Mouse (Mus musculus) heart, embryonic 16.5 days (tissue): ENCODE measurements at regions not wholly inside any gene's neighbourhood (a gene's known extent, or its start where the extent isn't known, plus 50 kb on each side); places are given as distances from the start of the nearest gene placed in this dataset.
A peak's percentile ranks its signal among the peaks of the same experiment; 100 is the strongest.

Experiments
- ATAC-seq: fragments of 200-750 bp; cut with Nextera tagmentation; replicated peaks from 2 replicates; pipeline ENCODE4 v1.8.0; 2017; ENCODE audit warnings: moderate number of reproducible peaks; ENCODE audit not compliant: insufficient read depth, low FRiP score; ENCODE audit errors: extremely low read depth
- H3K27ac ChIP-seq: fragments of 300-500 bp; sonication (generic); 2 replicates; pipeline ENCODE4 v1.5.1; 2014; ENCODE audit warnings: mild to moderate bottlenecking, low read length, control low read depth, moderate library complexity
- H3K27me3 ChIP-seq: fragments of 300-500 bp; sonication (generic); 2 replicates; pipeline ENCODE4 v1.6.1; 2014; ENCODE audit warnings: low read length, mixed read lengths; ENCODE audit not compliant: control insufficient read depth, insufficient read depth
- H3K36me3 ChIP-seq: fragments of 300-500 bp; sonication (generic); 2 replicates; pipeline ENCODE4 v1.6.1; 2014; ENCODE audit not compliant: control insufficient read depth, insufficient read depth
- H3K4me1 ChIP-seq: fragments of 300-500 bp; sonication (generic); 2 replicates; pipeline ENCODE4 v1.6.1; 2014; ENCODE audit warnings: low read length, mixed read lengths; ENCODE audit not compliant: control insufficient read depth, insufficient read depth
- H3K4me2 ChIP-seq: fragments of 300-500 bp; sonication (generic); 2 replicates; pipeline ENCODE4 v1.6.1; 2014; ENCODE audit warnings: low read depth, mild to moderate bottlenecking, control low read depth, low read length
- H3K4me3 ChIP-seq: fragments of 300-500 bp; sonication (generic); 2 replicates; pipeline ENCODE4 v1.5.1; 2014; ENCODE audit warnings: mild to moderate bottlenecking, control low read depth, low read length
- H3K9ac ChIP-seq: fragments of 300-500 bp; sonication (generic); 2 replicates; pipeline ENCODE4 v1.6.1; 2014; ENCODE audit warnings: low read length, control low read depth
- H3K9me3 ChIP-seq: fragments of 300-500 bp; sonication (generic); replicated peaks from 2 replicates; pipeline ENCODE4 v1.6.1; 2016; ENCODE audit warnings: low read length; ENCODE audit not compliant: control insufficient read depth
- WGBS: fragments of 180-500 bp; shearing (Covaris S2); extraction: QIAGEN DNeasy Blood & Tissue Kit; methylation state at CpG from one replicate; pipeline ENCODE4 v1.1.7; 2014; 5-methylcytosine and 5-hydroxymethylcytosine counted together

DNA sequence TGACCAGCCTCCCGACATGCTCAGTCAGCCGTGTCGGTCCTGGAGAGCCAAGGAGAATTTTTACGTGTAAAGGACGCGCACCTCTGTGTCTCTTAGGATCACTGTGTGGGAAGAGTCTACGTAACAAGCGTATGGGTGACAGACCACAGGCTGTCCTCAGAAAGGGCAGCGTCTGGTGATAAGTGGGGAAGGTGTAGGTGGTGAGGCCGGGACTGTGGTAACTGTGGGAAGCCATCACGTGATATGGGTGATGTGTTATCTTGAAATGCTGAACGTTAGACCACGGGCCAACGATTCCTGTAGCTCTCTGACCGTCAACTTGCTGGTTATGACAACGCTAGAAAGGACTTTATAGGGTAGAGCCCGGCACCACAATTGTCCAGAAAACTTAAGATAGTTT lies 235.3 kb upstream of the Adgrl2 start:
- Histone ChIP-seq H3K4me1 (peaks cover 6% of the 10 kb centered on the region), H3K36me3 (no peaks in the 10 kb centered on the region), H3K9ac (no peak overlapping the region), H3K9me3 (0 out of 2 replicates have a peak, but pooled peaks cover 3% of the 10 kb centered on the region), H3K4me3 (no peak overlapping the region), H3K27ac (no peak overlapping the region), H3K4me2 (no peak overlapping the region), H3K27me3 (no peaks in the 10 kb centered on the region)
- no peak for ATAC-seq
- WGBS = 75% methylated on average over 17 of the region's 17 CpGs

DNA sequence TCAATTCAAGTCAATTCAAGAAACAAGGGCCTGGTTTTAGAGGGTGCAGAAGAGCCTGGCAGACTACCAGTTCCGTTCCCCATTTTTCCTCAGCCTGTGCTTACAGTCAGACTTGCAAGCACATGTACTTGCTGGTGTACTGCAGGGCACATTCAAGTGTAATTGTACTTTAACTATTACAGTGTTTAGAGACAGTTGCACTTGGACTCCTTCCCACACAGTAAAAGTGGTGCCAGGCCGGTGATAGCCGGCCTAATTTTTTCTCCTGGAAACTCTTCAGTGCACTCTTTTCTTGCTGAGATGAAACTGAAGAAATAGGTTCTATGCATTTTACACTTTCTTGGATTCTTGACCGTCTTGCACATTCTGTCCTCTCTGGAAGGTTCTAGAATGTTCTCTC lies 233.9 kb upstream of the Adgrl2 start:
- ATAC-seq = no peak
- Histone ChIP-seq H3K4me3 (no peak overlapping the region), H3K9me3 (0 out of 2 replicates have a peak, but pooled peaks cover 1% of the 10 kb centered on the region), H3K4me2 (no peak overlapping the region), H3K4me1 (peaks cover 21% of the 10 kb centered on the region), H3K9ac (no peak overlapping the region), H3K27me3 (no peaks in the 10 kb centered on the region), H3K27ac (no peak overlapping the region), H3K36me3 (no peaks in the 10 kb centered on the region)
- WGBS = 54% methylated on average over 4 of the region's 4 CpGs

DNA sequence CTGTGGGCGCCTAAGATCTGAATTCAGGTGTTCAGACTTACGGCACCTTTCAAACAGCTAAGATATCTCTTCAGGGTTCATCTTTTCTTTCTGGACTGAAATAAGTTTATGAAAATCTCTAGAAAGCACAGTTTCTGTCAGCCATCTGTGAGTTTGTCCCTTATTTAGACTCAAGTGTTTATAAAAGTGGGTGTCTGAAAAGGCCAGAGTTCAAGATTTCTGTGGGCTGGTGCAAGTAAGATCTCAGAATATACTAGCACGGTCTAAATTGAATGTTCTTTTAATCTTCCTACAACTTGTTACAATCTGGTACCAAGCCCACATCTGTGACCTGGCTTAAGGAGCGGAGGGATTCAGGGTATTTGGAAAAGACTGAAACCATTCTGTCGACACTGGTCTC lies 233.4 kb upstream of the Adgrl2 start:
- Histone ChIP-seq H3K4me1 (peaks cover 24% of the 10 kb centered on the region), H3K4me3 (no peak overlapping the region), H3K9ac (no peak overlapping the region), H3K27ac (no peak overlapping the region), H3K9me3 (no peaks in the 10 kb centered on the region), H3K4me2 (no peak overlapping the region), H3K36me3 (no peaks in the 10 kb centered on the region), H3K27me3 (no peaks in the 10 kb centered on the region)
- no peak for ATAC-seq
- WGBS = 88% methylated on average over 5 of the region's 5 CpGs

DNA sequence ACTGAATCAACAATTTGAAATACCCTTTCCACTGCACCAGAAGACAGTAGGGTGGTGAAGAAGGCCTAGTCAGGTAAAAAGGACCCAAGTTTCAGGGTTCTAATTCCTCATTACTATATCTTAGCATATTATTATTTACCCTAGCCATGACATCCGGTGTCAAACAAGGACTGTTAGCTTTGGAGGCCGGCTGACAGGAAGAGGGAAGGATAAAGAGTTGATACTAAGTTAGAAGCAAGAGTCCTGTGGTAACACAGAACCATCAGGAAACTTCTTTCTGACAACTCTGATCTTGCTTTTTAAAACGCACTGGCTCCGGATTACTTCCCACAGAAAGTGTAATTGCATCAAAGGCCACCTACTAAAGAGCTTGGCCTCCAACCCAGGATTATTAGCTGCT lies 230.6 kb upstream of the Adgrl2 start:
- peaks cover 28% of the 10 kb centered on the region for H3K4me1 ChIP-seq
- WGBS = 65% methylated on average over 4 of the region's 4 CpGs
- no peaks in the 10 kb centered on the region for H3K9me3 ChIP-seq
- ATAC-seq = no peak
- no peak overlapping the region for H3K4me2 ChIP-seq
- H3K4me3 ChIP-seq = no peak overlapping the region
- no peaks in the 10 kb centered on the region for H3K27me3 ChIP-seq
- H3K27ac ChIP-seq = no peak overlapping the region; the same call in 1 of the 2 replicates
- H3K9ac ChIP-seq = no peak overlapping the region
- H3K36me3 ChIP-seq = no peaks in the 10 kb centered on the region

DNA sequence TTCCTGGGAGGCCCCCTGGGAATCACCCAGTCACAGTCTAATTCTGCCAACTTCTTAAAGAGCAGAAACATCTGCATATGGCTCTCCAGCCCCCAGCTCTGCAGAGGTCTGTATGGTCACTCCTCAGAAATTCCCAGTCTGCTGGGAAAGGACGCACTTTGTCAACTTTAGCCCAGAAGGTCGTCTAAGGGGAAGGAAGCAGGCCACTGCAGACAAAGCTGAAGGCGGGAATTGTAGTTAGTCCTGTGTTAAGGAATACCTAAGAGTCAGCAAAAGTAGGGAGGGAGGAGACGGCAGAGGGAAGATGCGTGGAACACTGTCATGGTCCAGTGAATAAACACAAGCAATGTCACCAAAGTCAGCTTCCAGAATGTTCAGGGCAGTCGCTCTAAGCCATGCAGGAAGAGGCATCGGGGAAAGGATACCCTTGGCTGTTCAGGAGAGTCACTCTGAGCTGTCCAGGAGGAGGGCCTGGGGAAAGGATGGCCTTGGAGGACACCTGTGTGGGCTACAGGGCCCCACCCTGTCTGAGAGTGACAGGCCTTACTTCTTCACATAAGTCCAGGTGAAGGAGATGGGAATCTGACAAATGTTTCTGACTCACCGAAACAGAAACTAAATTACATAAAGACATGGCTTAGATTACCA lies 230.1 kb upstream of the Adgrl2 start:
- ATAC-seq = no peak; the same call in 1 of the 2 replicates
- H3K9me3 ChIP-seq = no peaks in the 10 kb centered on the region
- H3K4me1 ChIP-seq = peaks cover 28% of the 10 kb centered on the region
- H3K36me3 ChIP-seq = no peaks in the 10 kb centered on the region
- no peak overlapping the region for H3K4me3 ChIP-seq
- no peak overlapping the region for H3K9ac ChIP-seq
- H3K4me2 ChIP-seq = no peak overlapping the region
- H3K27me3 ChIP-seq = no peaks in the 10 kb centered on the region
- 60% methylated on average over 8 of the region's 8 CpGs for WGBS
- peak overlapping the region; percentile 30 for H3K27ac ChIP-seq

DNA sequence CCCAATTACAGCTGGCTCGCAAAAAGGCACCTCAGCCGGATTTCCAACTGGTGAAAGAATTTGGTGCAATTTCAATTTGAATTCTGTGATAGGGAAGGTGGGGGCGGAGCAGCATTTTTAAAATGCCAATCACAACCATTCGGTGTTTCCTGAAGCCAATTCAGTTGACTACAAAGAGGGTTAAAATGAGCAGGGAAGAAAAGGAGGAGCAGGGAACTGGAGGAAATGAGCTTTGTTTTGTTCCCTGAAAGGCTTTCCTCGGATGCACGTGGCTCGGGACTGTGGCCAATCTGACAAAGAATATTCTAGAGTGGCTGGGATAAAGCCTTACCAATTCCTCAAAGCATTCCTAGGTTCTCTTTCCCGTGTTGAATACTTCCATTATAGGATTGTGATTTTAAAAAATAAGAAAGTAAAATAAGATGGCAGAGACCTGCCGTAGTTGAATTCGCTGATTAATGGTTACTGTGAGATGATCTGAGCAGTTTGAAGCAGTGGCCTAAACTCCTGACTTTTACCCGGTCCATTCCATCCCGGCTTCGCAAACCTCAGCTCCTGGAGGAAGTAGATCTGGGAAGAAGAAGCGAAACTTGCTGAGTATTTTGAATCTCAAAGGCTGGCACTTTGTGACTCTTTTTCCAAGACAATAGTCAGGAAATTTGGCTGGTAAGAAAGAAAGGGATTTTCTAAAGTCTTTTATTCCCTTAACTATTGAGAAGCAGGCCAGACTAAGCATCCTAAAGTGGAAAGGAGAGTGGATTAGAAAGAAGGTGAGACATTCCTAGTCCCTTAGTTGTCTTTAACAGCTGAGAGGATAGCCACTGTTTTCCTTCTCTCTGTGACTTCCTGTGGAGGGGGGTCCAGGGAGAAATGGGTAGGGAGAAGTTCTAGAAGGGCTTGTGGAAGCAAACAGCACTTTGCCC lies 229.3 kb upstream of the Adgrl2 start:
- Histone ChIP-seq H3K4me3 (no peak overlapping the region), H3K4me2 (peak overlapping the region; percentile 10; the same call in 1 of the 2 replicates), H3K4me1 (peaks cover 28% of the 10 kb centered on the region), H3K9me3 (no peaks in the 10 kb centered on the region), H3K9ac (no peak overlapping the region), H3K36me3 (no peaks in the 10 kb centered on the region), H3K27ac (peak overlapping the region; percentile 30), H3K27me3 (no peaks in the 10 kb centered on the region)
- ATAC-seq = no peak
- WGBS = 57% methylated on average over 14 of the region's 14 CpGs

DNA sequence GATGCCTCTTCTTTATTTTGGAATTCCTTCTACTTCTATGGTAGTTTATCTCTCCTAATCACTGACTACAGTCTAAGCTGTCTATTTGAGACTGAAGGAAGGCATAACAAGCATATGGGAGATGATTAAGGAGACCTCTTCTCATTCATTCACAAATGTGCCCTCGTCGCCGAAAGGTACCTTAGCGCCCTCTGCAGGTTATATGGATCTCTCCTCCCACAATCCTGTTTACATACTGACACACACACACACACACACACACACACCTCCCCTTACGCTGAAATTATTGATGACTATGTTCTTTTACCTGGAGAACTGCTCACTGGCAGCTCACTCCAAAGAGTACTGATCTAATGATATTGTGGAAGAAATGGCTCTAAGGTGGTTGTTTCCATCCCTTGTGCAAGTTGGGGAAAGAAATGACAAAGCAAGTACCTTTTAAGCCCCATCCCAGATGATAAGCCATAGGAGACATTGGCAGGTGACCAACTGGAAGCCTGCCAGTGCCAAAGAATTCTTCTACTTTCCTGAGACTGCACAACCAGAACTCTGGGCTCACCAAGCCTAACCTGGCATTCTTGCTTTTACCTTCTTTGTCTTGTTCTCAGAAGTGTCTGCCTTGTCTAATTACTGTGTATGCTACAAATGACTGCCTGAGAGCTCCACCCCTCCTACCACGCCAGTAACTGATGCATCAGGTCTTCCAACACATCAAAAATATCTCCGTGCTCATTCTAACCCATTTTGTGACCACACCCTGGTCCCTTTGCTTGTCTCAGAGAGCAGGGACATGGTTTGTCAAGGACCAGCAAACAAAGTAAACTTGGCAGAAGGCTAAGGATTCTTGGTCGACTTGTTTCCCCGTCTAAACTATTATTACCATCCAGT lies 227.8 kb upstream of the Adgrl2 start:
- Histone ChIP-seq H3K9ac (no peak overlapping the region), H3K27me3 (no peaks in the 10 kb centered on the region), H3K36me3 (no peaks in the 10 kb centered on the region), H3K4me2 (no peak overlapping the region), H3K27ac (no peak overlapping the region), H3K4me3 (no peak overlapping the region), H3K9me3 (no peaks in the 10 kb centered on the region), H3K4me1 (peaks cover 22% of the 10 kb centered on the region)
- WGBS = 84% methylated on average over 9 of the region's 9 CpGs
- ATAC-seq = no peak

DNA sequence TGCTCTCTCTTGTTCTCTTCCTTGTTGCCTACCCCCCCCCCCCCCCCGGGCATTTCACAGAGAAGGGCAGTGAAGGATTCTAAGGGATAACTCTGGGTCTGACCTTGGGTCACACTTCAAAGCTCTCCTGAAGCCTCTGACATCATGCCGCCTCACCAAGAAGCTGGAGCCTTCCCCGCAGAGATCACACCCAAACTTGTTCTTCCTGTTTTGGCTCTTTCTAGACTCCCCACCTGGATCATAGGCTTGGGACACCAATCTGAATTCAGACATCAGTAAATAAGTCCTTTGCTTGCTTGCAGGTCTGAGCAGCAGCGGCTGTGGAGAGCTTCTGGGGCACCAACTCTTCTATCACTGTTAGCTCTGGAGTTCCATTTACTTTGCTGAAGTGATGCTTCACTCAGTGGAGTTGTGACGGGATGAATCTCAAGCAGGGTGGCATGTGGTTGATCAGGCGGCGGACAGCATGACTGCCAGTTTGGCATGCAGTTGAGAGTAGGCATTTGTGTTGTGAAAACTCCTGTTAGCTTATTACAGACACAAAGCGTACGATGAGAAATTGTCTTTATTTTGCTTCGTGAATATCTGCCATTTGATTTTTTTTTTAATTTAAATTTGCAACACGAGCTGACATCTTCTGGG lies 226.5 kb upstream of the Adgrl2 start:
- 78% methylated on average over 11 of the region's 11 CpGs for WGBS
- Histone ChIP-seq H3K9ac (no peak overlapping the region), H3K4me3 (no peak overlapping the region), H3K36me3 (no peaks in the 10 kb centered on the region), H3K9me3 (no peaks in the 10 kb centered on the region), H3K27me3 (no peaks in the 10 kb centered on the region), H3K27ac (no peak overlapping the region), H3K4me2 (no peak overlapping the region), H3K4me1 (peaks cover 22% of the 10 kb centered on the region)
- no peak for ATAC-seq
